Mouse (Mus musculus) right cerebral cortex, postnatal 4 days (tissue): ENCODE measurements around the gene Gm9821.
A peak's percentile ranks its signal among the peaks of the same experiment; 100 is the strongest.

Experiments used
- DNase-seq: peaks from one replicate; pipeline ENCODE4 v3.0.0-alpha.2; 2022

Gene Gm9821

DNA sequence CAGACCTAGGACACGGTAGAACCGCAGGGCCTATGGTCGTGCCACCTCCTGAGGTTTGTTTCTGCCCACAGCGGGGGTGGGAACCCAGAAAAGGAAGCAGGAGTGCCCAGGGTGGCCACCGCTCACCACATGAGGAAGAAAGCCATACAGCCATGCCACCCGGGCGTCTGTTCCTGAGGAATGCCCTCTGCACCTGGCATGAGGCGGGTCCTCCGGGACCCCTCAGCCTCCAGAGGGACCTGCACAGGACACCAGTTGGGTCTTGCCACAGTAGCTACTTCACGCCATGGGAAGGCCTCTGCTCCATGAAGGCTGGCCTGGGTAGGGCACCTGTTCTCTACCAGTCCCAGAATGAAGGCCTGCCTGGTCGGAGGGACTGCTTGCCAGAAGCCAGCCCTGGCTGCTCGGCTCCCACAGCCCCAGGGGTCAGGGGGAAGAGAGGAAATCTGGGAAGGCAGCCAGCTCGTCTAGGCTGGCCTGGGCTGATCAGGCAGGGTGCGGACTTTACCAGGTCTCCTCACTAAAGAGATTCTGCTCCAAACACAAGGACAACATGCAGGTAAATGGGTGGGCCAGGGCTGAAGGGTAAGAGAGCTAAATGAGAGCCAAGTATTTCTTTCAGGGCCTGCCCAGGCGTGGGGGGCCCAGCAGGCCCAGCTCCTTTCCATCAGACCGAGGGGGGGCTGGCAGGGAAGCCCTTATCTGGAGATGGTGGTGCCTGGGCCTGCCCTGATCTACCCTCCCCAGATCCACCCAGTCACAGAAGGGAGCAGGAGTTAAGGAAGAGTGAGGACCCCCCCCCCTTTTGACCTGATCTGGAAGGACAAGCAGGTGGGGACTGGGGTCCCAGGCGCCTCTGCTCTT, 4.1 kb downstream of the Gm9821 start:
- DNase-seq = no peak

DNA sequence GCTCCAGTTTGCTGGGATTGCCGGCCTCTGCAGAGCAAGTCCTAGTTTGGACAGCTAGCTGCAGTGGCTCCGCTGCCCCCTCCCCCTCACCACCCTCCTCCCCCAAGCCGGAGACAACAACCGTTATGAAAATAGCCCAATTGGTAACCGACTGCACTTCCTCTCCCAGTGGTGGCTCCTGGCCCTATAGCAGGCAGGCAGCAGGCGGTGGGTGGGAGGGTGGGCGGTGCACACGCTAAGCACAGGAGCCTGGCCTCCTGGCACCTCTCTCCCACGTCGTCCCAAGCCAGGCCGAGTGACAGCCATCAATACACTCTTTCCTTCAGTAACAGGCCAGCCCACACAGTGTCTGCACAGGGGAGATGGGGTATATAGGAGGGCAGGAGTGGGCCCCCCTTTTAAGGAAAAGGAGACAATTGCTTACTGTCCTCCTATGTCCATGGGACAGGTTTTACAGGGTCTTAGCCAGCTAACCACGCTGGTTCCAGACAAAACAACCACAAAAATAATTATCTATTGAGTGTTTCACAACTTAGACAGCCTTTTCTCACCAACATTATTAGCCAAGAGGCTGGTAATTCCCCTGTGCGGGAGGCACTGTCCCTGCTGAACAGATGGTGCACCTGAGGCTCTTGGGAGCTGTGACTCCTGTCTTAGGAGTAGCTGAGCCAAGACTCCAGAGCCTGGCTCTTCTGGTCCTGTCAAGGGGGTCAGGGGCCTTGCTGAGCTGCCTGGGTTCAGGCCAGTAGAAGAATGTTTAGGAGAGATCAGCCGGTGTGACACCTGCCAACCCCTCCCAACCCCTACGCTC, 5.0 kb downstream of the Gm9821 start:
- DNase-seq = no peak

DNA sequence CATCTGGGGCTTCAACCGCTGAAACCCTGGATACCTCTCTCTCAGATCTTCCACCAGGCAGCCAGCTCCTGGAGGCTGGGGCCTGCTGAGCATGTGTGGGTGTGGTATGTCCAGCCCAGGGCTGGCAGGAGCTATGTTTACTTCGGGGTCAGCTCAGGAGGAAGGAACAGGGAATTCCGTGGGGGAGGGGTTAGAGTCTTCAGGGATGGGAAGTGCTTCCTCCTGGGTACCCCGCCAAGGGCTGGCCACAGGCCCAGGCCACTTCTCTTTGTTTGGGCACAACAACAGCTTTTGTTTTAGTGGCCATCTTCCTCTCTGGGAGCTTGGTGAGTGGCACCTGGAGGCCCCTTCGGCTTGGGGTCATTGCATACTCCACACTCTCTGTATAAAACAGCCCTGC, 8.3 kb downstream of the Gm9821 start:
- no peak for DNase-seq

DNA sequence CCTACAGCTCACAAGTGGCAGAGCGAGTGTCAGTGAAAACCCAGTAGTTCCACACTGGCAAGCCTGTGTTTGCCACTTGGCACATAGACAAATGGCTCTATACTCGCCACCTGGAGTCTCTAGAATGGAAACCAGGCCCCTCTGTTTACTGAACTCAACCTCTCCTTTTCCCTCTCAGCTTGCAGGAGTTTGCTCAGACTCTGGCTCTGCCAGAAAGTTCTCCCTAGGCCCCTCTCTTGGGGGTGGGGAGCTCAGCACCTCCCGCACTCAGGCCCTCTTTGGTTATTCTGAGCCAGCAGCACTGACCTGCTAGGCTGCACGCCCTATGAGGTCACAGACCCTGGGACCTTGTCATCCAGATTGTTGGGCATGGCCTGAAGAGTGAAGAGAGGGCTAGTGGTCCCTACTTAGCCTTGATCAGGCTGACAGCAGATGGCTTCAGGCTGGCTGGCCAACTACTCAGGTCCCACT, 9.7 kb downstream of the Gm9821 start:
- DNase-seq = no peak

DNA sequence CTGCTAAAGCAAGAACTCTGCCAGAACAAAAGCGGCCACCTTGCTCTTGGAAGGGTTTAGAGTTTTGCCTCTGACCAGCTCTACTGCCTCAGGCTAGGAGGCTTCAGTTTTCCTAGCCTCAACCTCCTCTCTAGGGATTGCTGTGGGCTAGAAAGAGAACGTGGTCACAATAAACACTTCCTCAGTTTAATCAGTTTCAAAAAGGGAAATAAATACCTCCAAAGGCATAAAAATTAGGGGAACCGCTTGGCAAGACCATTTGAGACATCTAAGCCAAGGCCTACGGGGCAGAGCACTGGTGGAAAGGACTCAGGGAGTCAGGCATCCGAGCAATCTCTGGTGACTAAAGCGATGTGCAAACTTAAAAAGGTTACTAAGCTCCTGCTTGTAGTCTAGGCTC, 10.4 kb downstream of the Gm9821 start:
- no peak for DNase-seq

DNA sequence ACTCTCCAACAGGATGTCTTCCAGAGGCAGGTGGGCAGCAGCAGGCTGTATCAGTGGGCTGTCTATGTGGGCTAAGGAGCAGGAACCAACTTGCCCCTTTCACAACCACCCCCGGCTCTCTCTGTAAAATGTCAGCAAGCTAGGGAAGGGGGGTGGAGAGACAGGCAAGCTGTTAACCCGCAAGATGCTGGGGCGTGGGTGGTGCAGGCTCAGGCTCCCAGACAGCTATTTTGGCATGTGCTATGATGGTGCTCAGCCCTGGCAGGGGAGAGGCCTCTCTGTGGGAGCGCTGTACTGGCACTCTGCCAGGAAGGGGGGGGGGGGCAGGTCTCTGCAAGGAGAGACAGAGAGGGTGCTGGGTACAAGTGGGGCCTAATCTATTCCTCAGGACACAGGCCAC, 11.6 kb downstream of the Gm9821 start:
- DNase-seq = peak; percentile 65

DNA sequence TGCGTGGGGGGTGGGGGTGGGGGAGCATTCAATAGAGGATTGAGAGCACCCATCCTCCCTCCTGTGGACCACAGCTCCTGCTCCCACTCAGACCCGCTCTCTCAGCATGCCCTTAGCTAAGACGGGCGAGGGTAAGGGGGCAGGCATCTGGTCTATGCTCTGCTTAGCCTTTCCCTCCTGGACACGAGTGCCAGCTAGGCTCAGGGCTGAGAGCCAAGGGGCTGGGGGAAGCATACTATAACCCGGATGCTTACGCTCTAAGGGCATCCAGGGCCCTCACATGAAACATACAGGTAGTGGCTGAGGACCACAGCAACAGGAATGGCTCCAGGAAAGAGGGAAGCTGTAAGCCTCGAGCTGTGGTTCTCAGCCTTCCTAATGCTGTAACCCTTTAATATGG, 12.5 kb downstream of the Gm9821 start:
- DNase-seq = no peak

DNA sequence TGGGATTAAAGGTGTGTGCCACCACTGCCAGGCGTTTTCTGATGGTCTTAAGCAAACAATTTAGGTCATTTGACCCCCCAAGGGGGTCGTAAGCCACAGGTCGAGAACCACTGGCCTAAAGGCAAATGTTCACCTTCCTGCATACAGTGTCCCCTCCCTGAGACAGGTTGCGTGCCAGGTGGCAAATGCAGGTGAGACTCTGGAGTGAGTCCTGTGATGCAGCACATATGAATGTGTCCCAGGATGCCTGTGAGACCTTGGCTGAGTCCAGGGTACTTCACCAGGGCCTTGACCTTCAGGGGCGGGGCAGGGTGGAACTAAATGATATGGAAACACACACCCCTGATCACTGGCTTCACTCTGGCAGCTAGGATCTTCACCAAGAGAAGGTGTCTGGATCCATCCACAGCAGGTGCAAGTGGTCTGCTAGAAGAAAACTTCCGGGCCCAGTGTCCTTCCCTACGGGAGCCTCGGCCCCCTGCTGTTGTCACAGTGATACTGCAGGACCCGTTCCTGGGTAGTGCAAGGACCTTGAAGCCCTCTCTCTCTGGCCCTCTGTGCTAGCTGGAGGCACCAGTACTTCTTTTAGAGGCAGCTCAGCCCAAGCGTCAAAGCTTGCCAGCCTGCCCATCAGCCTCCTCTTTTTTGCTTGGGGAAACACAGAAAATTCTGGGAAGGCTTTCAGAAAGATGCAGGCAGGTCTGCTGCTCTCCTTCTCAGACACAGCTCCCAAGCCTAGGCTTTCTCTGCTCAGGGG, 13.4 kb downstream of the Gm9821 start:
- peak; percentile 57 for DNase-seq

DNA sequence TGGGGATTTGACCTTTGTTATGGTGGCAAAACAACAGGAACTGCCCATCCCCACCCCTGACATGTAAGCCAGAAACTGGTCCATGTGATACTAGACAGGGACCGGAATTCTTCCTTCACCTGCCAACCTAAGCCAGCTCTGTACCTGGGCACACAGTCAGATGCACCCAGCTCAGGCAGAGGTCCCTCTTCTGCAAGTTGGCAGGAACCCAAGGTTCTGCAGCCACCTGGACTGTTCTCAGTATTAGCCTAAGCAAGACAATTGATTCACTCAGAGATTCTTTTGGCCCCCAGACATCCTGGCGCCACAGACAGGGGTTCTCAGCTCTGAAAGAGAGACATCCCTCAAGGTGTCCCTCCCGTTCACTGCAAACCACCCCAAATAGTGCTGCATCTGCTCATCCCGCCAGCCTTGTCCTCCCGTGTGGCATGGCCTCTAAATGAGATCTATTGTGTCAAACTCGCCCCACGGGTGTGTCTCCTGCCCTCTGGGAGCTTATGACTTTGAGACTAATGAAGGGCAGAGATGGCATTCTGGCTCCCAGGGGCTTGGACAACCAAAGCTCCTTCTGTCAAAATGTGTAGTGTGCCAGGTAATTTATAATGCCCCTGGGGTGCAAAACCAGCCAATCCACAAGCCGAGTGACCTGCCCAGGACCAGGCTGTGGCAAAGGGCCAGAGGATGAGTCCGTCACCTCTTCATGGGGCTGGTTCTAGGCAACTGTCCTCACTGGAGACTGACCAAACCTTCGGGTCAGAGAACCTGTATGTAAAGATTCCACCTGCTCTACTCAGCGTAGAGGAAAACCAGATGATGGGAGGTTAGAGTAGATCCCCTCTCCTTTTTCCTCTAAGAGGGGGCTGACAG, 14.3 kb downstream of the Gm9821 start:
- DNase-seq = no peak

DNA sequence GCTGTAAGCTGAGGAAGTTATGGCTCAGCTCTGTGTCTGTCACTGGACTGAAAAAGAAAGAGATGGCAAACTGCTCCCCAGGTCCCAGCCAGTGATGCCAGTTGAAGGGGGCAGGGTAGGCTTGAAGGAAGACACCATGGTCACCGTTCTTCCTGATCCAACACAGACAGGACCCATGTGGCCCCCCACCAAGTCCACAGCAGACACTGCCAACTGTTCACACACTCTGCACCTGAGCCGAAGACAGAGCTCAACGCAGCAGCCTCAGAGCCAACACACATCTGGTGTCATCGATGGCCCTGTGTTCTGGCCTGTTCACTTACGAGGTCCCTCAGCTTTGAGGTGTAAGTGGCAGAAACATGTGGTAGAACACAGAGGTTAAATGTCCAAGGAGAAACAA, 15.0 kb downstream of the Gm9821 start:
- no peak for DNase-seq

DNA sequence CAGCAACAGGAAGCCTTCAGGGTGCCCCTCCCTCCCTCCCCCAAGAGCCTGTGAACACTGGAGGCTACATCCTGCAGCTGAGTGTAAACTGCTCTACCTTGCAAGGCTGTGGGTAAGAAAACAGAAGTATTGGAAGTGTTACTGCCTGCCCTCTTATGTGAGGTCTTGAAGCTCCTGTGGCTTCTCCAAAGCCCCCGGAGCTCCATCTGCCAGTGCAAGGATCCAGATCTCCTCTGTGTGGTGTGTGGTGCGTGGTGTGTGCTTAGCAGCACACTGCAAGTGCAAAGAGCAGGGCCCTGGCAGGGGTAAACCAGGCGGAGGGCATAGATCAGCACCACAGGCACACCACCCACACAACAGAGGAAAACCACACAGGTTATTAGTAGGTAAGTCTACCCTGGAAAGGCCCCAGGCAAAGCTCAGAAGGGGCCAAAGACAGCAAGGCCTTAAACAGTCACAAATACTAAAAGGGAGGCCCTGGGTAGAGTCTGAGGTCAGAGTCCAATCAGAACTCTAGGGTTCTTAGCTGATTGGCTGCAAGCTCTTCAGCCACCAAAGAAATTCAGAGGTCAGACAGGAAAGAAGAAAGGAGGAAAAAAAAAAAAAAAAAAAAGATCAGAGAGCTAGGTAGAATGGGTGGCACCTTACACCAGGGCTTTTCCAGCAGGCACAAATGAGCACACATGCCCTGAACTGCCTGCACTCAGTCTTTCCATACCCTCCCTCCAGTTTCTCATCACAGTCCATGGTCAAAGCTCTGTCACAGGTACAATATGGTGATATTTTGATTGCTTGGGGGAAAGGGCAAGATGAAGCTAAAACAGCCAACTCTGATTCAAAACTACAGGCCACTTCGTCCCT, 16.6 kb downstream of the Gm9821 start:
- no peak for DNase-seq

DNA sequence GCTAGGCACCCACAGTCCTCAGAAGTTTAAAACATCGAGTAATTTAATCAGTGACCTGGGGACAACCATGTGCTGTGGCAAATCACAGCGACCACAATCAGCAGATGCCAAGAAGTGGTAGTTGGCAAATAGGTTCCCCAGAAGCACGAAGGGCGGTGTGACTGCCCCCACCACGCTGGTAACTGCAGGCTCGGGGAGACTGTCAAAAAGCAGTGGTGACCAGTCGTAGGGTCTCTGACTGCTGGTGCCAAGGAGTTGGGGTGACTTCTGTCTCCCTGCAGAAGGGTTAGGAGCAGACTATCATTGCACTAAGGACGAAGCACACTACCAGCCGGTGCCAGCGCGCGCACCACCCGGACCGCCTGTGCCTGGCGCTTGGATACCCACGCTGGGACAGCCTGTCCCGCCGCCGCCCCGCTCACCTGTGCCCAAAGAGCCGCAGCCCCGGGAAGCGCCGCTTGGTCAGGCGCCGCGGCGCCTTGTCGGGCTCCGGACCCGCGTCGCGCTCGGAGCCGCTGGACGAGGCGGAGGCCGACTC, 17.4 kb downstream of the Gm9821 start:
- DNase-seq = no peak

DNA sequence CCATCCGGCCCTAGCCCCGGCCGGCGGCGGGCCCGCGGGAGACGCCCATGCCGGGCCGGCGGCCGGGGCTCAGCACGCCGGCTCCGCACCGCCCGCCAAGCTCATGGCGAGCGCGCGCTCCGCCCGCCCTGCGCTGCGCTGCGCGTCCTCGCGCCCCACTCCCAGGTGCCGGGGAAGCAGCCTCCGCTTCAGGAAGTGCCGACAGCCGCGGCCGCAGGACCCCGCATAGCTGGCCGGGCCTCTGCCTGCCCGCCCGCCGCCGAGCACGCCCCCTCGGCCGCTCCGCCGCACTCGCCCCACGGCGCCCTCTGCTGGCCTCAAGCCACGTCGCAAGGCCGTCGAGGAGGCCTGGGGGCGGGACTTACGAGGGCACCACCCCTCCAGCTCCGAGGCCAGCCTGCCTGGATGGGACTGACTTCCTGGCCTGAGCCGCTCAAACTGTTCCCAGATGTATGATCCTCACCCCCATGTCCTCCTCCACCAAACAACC, 18.0 kb downstream of the Gm9821 start:
- peak; percentile 96 for DNase-seq

DNA sequence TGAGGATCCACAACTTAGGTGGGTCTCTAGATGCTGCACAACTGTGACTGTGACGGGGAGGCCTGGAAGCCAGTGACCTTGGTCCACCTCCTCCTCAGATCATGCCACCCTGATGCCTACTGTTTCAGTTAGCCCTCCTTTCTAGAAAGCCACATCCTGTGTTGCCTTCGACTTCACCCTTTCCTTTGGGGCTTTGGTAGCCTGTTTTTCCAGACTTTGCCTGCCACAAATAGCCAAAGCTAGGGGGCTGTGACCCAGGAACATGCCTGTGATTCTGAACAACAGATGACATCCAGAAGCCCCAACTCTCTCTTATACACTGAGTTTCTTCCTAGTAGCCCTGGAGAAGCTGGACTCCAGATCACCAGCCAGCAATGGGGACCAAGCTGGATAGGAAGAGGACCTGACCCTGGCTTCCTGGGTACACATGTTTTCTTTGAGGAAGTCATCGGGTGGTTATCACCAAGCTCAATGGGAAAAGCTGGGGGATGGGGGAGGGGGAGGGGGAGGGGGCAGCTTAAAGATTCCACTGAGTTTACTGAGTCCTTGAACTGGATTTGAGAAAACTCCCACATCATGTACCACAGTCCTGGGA, 19.2 kb downstream of the Gm9821 start:
- no peak for DNase-seq

DNA sequence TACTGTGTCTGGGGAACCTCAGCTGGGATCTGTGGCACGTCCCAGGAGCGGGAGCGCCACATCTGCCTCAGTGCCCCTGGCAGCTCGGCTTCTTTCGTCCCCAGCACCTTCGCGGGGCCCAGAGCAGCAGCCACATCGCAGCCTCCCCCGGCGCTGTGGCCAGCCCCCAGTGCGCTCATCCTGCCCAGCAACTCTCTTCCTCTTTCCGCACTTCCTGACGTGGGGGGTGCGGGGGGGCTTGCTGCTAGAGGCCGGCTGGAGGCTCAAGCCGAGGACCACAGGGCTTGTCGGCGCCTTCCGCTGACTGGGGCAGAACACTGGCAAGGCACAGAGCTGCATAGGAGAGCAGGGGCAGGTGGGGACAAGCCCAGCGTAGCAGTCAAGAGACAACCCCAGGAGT, 19.9 kb downstream of the Gm9821 start:
- no peak for DNase-seq

DNA sequence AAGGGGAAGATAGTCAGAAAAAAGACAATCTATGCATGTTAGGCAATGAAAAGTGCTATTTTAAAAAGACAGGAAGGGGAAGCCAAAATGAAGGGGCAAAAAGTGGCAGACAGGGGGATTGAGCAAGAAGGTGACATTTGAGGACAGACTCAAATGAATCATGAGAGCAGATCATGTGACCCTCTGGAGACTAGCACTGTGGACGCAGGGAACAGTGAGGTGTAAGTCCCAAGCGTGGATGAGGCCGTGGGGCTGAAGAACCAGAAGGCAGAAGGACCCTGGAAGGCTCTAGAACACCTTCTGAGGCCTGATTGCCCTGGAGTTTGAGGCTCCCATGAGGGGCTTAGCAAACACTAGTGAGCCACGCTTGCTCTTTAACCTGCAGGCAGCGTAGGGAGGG, 20.9 kb downstream of the Gm9821 start:
- no peak for DNase-seq

DNA sequence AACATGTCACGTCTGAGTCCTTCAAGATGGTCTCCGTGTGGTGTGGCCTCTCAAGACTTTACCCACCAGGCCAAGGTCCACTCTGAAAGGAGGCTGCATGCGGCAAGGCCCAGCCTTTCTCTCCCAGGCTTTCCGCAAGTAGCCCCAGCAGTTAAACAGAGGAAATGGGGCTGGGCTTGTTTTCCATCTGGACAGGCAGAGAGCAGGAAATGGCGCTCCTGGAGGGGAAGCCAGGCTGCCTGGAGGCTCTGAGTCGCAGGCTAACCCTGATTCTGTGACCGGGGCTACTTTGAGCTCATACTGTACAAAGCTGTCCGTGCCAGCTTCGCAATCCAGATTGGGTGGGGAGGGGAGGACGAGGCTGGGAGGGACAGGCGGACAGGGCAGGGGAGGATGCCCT, 22.5 kb downstream of the Gm9821 start:
- no peak for DNase-seq

DNA sequence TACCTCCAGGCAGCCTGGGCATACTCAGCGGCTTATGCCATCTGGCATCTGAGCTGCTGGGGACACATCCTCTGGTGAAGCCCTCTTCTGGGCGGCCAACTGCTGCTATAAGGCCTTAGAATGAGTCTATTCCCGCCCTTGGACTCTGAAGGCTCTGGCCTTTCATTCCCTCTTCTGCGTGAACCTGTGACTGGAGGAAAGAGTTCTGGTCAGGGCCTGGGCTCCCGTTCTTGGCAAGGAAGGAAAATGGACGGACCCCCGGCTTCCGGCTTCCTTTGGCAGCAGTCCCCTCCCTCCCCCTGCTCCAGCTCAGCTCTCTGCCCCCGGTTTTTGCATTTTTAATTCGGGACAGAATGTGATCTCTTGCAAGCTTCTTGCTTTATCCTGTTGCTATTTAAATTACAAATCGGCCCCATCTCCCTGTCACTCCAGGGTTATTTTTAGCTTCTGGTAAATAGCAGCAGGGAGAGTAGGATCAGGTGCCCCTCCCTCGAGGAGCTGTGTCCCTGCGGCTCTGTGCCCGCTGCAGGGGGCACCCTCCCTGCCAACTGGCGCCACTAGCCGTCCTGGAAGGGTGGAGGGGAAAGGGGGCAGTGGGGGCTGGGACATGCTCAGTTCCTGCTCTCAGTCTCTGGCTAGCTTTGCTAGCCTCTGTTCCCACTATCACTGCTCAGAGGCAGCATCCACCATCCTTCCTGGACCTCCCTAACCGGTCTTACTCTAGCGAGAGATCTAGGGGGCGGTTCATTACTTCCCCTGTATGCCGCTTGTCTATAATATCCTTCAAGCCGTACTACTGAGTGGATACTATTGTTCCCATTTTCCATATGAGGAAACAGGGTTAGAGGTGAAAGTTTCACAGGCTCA, 26.0 kb downstream of the Gm9821 start:
- peak; percentile 62 for DNase-seq

DNA sequence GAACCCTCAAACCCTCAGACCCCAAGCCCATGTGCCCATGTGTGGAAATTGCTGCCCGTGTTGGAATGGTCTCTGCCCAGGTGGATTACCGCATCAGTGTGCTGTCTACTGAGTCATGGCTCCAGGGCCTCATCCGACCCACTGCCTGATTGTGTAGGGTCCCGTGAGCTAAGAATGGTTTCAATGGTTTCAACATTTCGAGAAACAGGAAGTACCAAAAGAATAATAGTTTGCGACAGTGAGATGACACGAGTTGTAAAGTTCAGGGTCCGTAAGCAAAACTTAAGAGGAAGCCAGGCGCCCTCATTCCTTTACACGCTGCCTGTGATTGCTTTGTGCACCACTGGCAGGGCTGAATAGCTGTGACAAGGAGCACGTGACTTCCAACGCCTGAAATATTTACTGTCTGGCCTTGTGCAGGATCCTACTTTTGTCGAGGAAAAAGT, 26.6 kb downstream of the Gm9821 start:
- DNase-seq = no peak
